Mouse (Mus musculus) forebrain, embryonic 13.5 days (tissue): ENCODE results near the gene Tbc1d13. TPM values are rescaled to one million over a fixed set of nuclear protein-coding genes. Genes with fewer than 3 reads are reported as not detected.
A peak's percentile ranks its signal among the peaks of the same experiment; 100 is the strongest.

Experiments
- ATAC-seq: fragments of 200-750 bp; cut with Nextera tagmentation; 2 replicates; pipeline ENCODE4 v1.8.0; 2017
- H3K27ac ChIP-seq: fragments of 300-500 bp; sonication (generic); 2 replicates; pipeline ENCODE4 v1.5.1; 2015; ENCODE audit warnings: inconsistent platforms, mild to moderate bottlenecking, moderate library complexity
- H3K27me3 ChIP-seq: fragments of 300-500 bp; sonication (generic); 2 replicates; pipeline ENCODE4 v1.6.1; 2015; ENCODE audit warnings: mild to moderate bottlenecking, inconsistent platforms
- H3K36me3 ChIP-seq: fragments of 300-500 bp; sonication (generic); 2 replicates; pipeline ENCODE4 v1.6.1; 2015; ENCODE audit warnings: mild to moderate bottlenecking, inconsistent platforms; ENCODE audit not compliant: poor library complexity, severe bottlenecking
- H3K4me1 ChIP-seq: fragments of 300-500 bp; sonication (generic); 2 replicates; pipeline ENCODE4 v1.6.1; 2015; ENCODE audit warnings: inconsistent platforms
- H3K4me2 ChIP-seq: fragments of 300-500 bp; sonication (generic); 2 replicates; pipeline ENCODE4 v1.6.1; 2015; ENCODE audit warnings: inconsistent platforms, mild to moderate bottlenecking, moderate library complexity
- H3K4me3 ChIP-seq: fragments of 300-500 bp; sonication (generic); 2 replicates; pipeline ENCODE4 v1.5.1; 2015; ENCODE audit warnings: mild to moderate bottlenecking, inconsistent platforms
- H3K9ac ChIP-seq: fragments of 300-500 bp; sonication (generic); 2 replicates; pipeline ENCODE4 v1.6.1; 2015; ENCODE audit warnings: mild to moderate bottlenecking, inconsistent platforms
- H3K9me3 ChIP-seq: fragments of 300-500 bp; sonication (generic); replicated peaks from 2 replicates; pipeline ENCODE4 v1.6.1; 2016; ENCODE audit warnings: inconsistent platforms
- WGBS: fragments of 180-500 bp; shearing (Covaris S2); methylation state at CpG from one replicate; pipeline ENCODE4 v1.1.7; 2015; 5-methylcytosine and 5-hydroxymethylcytosine counted together
- polyA plus RNA-seq: library from polyadenylated mRNA; unstranded; fragments of >200 nt; fragmentation: Nextera tagmentation; extraction: Ambion mirVana; gene quantifications from 2 replicates; pipeline ENCODE4 v1.2.1, GENCODE M21; 2015

The Tbc1d13 gene
- polyA plus RNA-seq, result 12.3 and 14.1 TPM in 2 replicates

DNA sequence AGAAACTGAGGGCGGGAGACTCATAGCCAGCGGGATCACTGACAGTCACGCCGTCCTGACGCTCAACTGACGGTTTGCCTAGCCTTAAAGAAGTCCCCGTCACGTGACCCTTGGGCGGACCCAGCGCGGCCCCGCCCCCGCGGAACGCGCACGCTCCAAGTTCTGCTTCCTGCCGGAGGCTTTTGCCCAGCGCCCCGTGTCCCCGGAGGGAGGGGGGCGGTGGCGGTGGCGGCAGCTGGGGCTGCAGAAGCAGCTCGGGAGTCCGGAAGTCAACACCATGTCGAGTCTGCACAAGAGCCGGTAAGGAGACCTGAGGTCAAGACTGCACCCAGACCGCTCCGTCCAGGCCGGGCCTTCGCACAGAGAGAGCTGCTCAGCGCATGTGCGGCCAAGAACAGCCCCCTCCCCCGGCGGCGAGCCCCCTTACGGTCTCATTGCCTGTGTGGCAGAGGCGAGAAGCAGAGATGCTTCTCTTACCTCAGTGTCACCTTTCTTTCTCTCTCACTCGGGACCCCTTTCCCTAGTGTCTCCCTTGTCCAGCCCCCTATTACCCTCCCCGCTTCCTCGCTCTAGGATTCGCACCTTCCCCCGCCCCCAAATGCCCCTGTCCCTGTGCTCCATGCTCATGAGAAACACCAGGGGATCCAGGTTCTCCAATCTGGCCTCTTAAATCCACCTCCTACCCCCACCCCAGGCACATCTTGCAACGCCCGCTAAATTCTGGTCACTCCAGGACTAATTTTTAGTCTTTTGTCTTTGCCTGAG is at the start of gene Tbc1d13:
Gene Tbc1d13 (plus strand): TSS at position 134 of the 765 bp plus-strand sequence.
- Histone ChIP-seq H3K9me3 (no peaks in the 10 kb centered on the region), H3K4me1 (peaks cover 26% of the 10 kb centered on the region), H3K27ac (peak within 1 kb of the TSS; percentile 52; the same call in 1 of the 2 replicates), H3K27me3 (no peaks in the 10 kb centered on the region), H3K4me3 (peak within 1 kb of the TSS; percentile 73), H3K4me2 (peak within 1 kb of the TSS; percentile 93), H3K9ac (peak within 1 kb of the TSS; percentile 85), H3K36me3 (peaks cover 33% of the 10 kb centered on the region)
- peak; percentile 95 for ATAC-seq
- WGBS, result 0% methylated on average over 46 of the region's 46 CpGs

DNA sequence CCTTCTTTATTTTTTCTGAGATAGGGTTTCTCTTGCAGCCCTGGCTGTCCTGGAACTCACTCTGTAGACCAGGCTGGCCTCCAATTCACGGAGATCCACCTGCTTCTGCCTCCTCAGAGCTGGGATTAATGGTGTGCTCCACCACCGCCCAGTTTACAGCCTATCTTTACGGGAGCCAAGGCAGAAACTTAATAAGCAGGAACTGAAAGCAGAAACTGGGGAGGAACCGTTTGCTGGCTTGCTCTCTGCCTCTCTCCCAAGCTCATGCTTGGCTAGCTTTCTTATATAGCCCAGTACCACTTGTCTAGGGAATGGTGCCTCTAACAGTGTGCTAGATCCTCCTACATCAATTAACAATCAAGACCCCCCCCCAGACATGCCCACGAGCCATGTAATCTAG is 49.4 kb upstream of the Tbc1d13 start:
- H3K9ac ChIP-seq, result no peak overlapping the region
- 0 out of 2 replicates have a peak, but pooled peaks cover 3% of the 10 kb centered on the region for H3K36me3 ChIP-seq
- no peaks in the 10 kb centered on the region for H3K27me3 ChIP-seq
- H3K4me1 ChIP-seq, result 0 out of 2 replicates have a peak, but pooled peaks cover 7% of the 10 kb centered on the region
- no peak overlapping the region for H3K27ac ChIP-seq
- 60% methylated on average over 5 of the region's 5 CpGs for WGBS
- ATAC-seq, result no peak
- no peaks in the 10 kb centered on the region for H3K9me3 ChIP-seq
- peak overlapping the region; percentile 32 for H3K4me2 ChIP-seq
- no peak overlapping the region for H3K4me3 ChIP-seq

DNA sequence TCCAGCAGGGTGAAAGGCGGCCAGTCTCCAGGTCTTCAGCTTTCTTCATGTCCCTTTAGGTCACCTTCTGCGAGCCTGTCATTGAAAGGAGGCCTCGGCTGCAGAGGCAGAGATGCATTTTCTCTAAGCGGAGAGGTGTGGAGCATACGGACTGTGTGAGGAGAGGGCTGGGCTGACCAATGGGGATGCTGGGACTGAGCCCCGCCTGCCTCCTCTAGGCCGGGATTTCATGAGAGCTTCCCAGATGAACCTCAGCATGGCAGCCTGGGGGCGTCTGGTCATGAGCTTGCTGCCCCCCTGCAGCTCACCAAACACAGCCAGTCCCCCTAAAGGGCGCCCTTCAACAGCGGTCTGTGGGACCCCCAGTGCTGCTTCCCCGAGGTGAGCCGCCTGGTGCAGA is 48.9 kb upstream of the Tbc1d13 start:
- Histone ChIP-seq H3K9ac (0 out of 2 replicates have a peak overlapping the region, but pooled peaks have one; percentile 45), H3K36me3 (0 out of 2 replicates have a peak, but pooled peaks cover 3% of the 10 kb centered on the region), H3K4me2 (peak overlapping the region; percentile 32), H3K4me3 (peak overlapping the region; percentile 7; the same call in 1 of the 2 replicates), H3K27ac (no peak overlapping the region), H3K9me3 (no peaks in the 10 kb centered on the region), H3K4me1 (0 out of 2 replicates have a peak, but pooled peaks cover 7% of the 10 kb centered on the region), H3K27me3 (no peaks in the 10 kb centered on the region)
- ATAC-seq, result no peak
- WGBS, result 15% methylated on average over 10 of the region's 12 CpGs

DNA sequence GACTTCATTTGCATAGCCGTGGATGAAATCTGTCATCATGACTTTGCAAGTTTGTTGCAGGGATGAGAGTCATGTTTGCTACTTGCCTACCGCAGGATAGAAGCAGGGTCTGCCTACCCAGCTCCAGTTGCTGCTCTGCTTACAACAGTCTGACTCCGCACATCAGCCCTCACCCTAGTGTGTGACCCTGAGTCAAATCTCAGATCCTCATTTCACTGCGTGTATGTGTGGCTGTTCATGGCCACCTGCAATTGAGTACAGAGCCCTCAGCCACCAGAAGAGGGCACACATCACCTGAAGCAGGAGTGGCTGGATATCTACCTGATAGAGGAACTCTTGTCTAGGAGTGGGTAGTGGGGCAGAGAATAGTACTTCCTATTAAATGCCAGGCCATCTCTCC is 46.2 kb upstream of the Tbc1d13 start:
- Histone ChIP-seq H3K36me3 (peaks cover 21% of the 10 kb centered on the region), H3K4me2 (no peak overlapping the region), H3K9me3 (no peaks in the 10 kb centered on the region), H3K27me3 (no peaks in the 10 kb centered on the region), H3K9ac (no peak overlapping the region), H3K4me1 (peaks cover 8% of the 10 kb centered on the region; the same call in 1 of the 2 replicates), H3K27ac (no peak overlapping the region), H3K4me3 (no peak overlapping the region)
- 92% methylated on average over 4 of the region's 4 CpGs for WGBS
- ATAC-seq, result no peak

DNA sequence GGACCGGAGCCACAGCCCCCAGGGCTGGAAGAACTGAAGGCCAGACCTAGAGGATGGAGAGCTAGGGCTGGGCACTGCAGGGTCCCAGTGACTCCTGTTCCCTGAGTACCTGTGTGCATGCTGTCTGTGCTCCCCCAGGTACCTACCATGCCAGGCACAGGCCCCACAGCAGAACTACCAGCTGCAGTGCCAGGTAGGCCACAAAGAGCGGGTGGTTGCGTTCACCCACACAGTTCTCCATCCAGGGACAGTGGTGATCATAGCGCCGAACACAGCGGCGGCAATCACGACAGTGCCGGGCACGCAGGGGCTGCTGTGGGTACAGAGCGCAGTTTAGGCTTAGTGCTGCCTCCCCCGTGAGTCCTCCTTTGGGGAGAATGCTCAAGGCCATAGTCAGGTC is 42.0 kb upstream of the Tbc1d13 start:
- Histone ChIP-seq H3K27me3 (no peaks in the 10 kb centered on the region), H3K4me3 (no peak overlapping the region), H3K4me1 (peaks cover 23% of the 10 kb centered on the region), H3K9me3 (no peaks in the 10 kb centered on the region), H3K27ac (no peak overlapping the region), H3K9ac (no peak overlapping the region), H3K36me3 (peaks cover 29% of the 10 kb centered on the region), H3K4me2 (no peak overlapping the region)
- no peak for ATAC-seq
- 91% methylated on average over 12 of the region's 12 CpGs for WGBS

DNA sequence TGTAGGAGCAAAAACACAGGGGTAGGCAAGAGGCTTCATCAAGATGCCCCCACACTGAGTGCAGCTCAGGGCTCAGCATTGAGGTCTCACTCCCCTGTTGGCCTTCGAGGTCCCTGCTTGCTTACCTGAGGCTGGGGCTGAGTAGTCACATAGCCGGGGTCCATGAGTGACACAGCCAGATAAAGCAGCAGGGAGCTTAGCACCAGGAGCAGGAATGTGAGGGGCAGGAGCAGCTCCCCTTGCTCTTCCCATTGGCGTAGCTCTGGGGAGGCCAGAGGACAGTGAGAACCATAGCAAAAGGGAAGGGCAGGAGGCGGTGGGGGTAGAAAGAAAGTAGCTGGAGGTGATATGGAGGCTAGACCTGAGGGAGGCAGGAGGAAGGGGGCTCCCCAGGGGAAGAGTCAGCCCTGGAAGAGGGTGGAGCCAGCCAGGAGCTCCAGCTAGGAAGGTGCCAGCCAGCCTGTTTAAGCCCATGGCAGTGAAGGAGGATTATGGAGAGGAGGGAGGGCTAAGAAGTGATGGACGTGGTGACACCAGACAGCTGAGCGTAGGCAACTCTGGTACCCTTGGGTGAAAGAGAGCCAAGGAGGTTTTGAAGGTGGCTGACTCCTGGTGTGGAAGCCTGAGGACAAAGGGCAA is 41.1 kb upstream of the Tbc1d13 start:
- peaks cover 36% of the 10 kb centered on the region for H3K36me3 ChIP-seq
- H3K4me3 ChIP-seq, result peak overlapping the region; percentile 67
- peak overlapping the region; percentile 83 for H3K4me2 ChIP-seq
- H3K27ac ChIP-seq, result no peak overlapping the region
- H3K9ac ChIP-seq, result peak overlapping the region; percentile 74; the same call in 1 of the 2 replicates
- 60% methylated on average over 6 of the region's 6 CpGs for WGBS
- H3K4me1 ChIP-seq, result peaks cover 23% of the 10 kb centered on the region
- no peak for ATAC-seq
- no peaks in the 10 kb centered on the region for H3K9me3 ChIP-seq
- no peaks in the 10 kb centered on the region for H3K27me3 ChIP-seq

DNA sequence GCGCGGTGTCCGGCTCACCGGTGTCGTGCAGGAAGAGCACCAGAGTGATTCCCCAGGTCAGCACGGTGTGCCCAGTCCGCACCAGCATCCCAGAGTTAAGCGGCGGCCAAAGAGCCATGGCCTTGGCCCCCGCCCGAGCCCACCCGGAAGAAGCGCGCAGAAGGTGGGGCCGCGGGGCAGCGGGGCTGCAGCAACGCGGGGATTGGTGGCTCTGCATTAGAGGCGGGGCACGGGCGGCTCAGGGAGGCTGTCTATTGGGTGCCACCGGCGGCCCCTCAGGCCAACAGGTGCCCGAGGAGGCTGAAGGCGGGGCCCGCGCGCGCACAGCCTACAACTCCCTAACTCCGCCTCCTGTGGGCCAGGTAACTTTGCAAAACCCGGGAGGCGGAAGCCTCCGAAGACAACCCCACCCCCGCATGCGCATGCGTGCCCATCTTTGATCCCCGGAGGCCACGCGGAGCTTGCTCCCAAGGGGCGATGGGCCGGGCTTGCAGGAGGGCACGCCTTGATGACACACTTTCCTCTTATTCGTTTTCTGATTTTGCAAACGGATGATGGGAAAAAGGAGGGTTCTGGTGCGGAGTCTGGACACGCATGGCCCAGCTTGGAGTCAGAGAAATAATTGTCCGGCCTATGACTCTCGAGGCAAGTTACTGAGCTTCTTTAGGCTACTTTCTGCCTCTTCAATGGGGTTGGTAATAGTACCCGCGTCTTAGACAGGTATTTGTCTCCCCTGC is 39.9 kb upstream of the Tbc1d13 start, which contains the start of gene Zdhhc12:
Gene Zdhhc12 (minus strand): TSS at position 178 of the 737 bp plus-strand sequence.
- Histone ChIP-seq H3K4me3 (peak within 1 kb of the TSS; percentile 67), H3K4me1 (peaks cover 23% of the 10 kb centered on the region), H3K9me3 (no peaks in the 10 kb centered on the region), H3K27ac (peak within 1 kb of the TSS; percentile 41; the same call in 1 of the 2 replicates), H3K36me3 (peaks cover 45% of the 10 kb centered on the region), H3K9ac (peak within 1 kb of the TSS; percentile 74), H3K27me3 (no peaks in the 10 kb centered on the region), H3K4me2 (peak within 1 kb of the TSS; percentile 83)
- WGBS, result under 1% methylated on average over 50 of the region's 51 CpGs
- peak; percentile 97 for ATAC-seq

DNA sequence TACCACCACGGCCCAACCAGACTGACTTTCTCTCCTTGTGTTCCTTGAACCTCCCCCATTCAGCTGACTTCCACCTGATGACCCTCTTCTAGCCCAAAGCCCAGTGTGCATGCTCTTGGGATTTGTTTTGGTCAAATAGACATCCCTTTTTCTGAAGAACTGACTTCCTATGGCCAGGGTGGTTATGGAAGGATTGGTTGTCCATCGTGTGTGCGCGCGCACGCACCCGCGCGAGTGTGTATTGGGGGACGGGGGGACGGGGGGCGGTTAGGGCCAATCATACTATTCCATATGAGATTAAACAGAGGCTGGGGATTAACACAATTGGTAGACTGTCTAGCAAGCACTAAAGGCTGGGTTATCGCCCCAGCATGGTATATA is 39.3 kb upstream of the Tbc1d13 start:
- Histone ChIP-seq H3K9ac (peak overlapping the region; percentile 74), H3K27ac (no peak overlapping the region), H3K4me3 (peak overlapping the region; percentile 67), H3K9me3 (no peaks in the 10 kb centered on the region), H3K4me1 (peaks cover 23% of the 10 kb centered on the region), H3K27me3 (no peaks in the 10 kb centered on the region), H3K4me2 (peak overlapping the region; percentile 83), H3K36me3 (peaks cover 50% of the 10 kb centered on the region)
- ATAC-seq, result 0 out of 2 replicates have a peak, but pooled peaks have one; percentile 11
- 1% methylated on average over 13 of the region's 13 CpGs for WGBS

DNA sequence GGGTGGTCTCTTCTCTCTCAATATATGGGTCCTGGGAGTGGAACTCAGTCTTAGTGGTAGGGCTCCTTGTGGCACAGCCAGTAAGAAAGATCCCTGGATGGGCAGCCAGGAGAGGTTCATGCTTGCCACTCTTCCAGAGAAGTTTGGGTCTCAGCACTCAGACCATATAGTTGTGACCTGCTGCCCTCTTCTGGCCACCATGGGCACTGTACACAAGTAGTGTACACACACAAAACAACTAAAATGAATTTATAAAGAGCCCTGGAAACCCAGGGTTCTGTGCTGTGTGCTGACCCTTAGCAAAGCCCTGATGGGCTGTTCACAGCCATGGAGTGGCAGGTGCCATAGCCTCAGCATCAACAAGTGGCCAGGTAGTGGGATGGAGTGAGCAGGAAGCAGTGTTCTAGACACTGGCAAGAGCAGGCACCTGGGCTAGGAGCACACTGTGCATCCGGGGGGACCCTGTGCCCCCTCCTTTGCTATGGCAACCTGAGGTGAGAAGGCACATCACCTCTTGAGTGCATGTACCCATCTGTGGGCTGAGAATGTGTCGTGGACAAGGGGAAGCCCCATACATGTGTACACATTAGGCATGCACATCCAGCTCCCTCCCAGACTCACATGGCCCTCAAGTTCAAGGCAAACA is 37.5 kb upstream of the Tbc1d13 start:
- Histone ChIP-seq H3K9me3 (no peaks in the 10 kb centered on the region), H3K27me3 (no peaks in the 10 kb centered on the region), H3K27ac (no peak overlapping the region), H3K4me3 (no peak overlapping the region), H3K4me2 (no peak overlapping the region), H3K36me3 (peaks cover 57% of the 10 kb centered on the region), H3K9ac (no peak overlapping the region), H3K4me1 (peaks cover 23% of the 10 kb centered on the region)
- WGBS, result 95% methylated on average over 2 of the region's 2 CpGs
- ATAC-seq, result no peak

DNA sequence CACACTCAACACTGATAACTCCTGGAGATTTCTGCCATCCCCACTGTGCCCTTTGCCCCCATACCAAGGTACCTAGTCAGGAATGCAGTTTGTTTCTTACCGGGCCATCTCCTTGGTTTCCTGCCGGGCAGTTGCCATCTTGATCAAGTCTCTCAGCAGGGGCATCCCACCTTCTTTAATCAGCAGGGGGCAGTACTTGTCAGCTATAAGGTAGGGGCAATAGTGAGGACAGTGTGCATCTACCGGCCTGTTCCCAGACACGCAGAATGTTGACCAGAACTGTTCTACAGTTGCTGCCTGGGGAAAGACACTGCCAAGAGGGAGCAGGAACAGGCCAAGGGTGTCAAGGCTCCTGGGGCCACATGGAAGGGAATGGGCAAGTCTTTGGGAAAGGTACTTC is 33.3 kb upstream of the Tbc1d13 start:
- no peaks in the 10 kb centered on the region for H3K9me3 ChIP-seq
- 80% methylated on average over 4 of the region's 4 CpGs for WGBS
- H3K27me3 ChIP-seq, result no peaks in the 10 kb centered on the region
- no peak overlapping the region for H3K27ac ChIP-seq
- no peak overlapping the region for H3K9ac ChIP-seq
- no peaks in the 10 kb centered on the region for H3K4me1 ChIP-seq
- no peak overlapping the region for H3K4me2 ChIP-seq
- H3K4me3 ChIP-seq, result no peak overlapping the region
- no peak for ATAC-seq
- peaks cover 89% of the 10 kb centered on the region for H3K36me3 ChIP-seq

DNA sequence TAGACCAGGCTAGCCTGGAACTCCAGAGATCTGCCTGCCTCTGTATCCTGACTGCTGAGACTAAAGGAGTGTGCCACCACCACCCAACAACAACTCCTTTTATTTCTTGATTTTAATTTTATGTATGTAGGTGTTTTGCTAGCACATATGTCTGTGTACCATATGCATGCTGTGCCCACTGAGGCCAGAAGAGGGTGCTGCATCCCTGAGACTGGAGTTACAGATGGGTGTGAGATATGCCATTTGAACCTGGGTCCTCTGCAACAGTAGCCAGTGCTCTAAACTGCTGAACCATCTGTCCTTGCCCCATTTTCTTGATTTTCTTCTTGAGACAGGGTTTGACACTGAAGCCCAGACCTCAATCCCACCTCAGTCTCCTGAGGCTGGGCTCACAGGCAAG is 27.2 kb upstream of the Tbc1d13 start:
- Histone ChIP-seq H3K4me1 (no peaks in the 10 kb centered on the region), H3K27me3 (no peaks in the 10 kb centered on the region), H3K4me3 (no peak overlapping the region), H3K27ac (no peak overlapping the region), H3K4me2 (no peak overlapping the region), H3K9ac (no peak overlapping the region), H3K36me3 (peaks cover 94% of the 10 kb centered on the region), H3K9me3 (no peaks in the 10 kb centered on the region)
- ATAC-seq, result no peak
